Mouse (Mus musculus) liver, embryonic 14.5 days (tissue): ENCODE data around the gene Tff1. TPM values are rescaled to one million over a fixed set of nuclear protein-coding genes. Genes with fewer than 3 reads are reported as not detected.

Experiments used
- ATAC-seq: fragments of 200-750 bp; cut with Nextera tagmentation; 2 replicates; pipeline ENCODE4 v1.8.0; 2017; ENCODE audit warnings: moderate number of reproducible peaks, mild to moderate bottlenecking, moderate library complexity; ENCODE audit not compliant: insufficient read depth
- DNase-seq, 3 experiments: peaks; one replicate each; pipeline ENCODE4 v3.0.0-alpha.2; 2012 to 2013; ENCODE audit warnings: low read depth in 3 of 3, low spot score in 3 of 3
- H3K27ac ChIP-seq: fragments of 300-500 bp; sonication (generic); 2 replicates; pipeline ENCODE4 v1.5.1; 2014; ENCODE audit warnings: moderate library complexity, mild to moderate bottlenecking, control low read depth, inconsistent platforms
- H3K27me3 ChIP-seq: fragments of 300-500 bp; sonication (generic); 2 replicates; pipeline ENCODE4 v1.6.1; 2014; ENCODE audit warnings: mild to moderate bottlenecking, low read length, moderate library complexity; ENCODE audit not compliant: control insufficient read depth, insufficient read depth
- H3K36me3 ChIP-seq: fragments of 300-500 bp; sonication (generic); replicated peaks from 2 replicates; pipeline ENCODE4 v1.6.1; 2014; ENCODE audit warnings: low read depth; ENCODE audit not compliant: control insufficient read depth, insufficient read depth
- H3K4me1 ChIP-seq, 2 experiments: fragments of 200-500 bp in 1 of 2; fragments of 300-500 bp in 1 of 2; sonication (generic) in 1 of 2; replicated peaks; 2 replicates each; pipeline ENCODE4 v1.6.1; 2012 to 2014; ENCODE audit warnings: antibody characterized with exemption in 1 of 2, inconsistent platforms in 1 of 2, low read length in 1 of 2; ENCODE audit not compliant: control insufficient read depth in 2 of 2, insufficient read depth in 2 of 2
- H3K4me2 ChIP-seq: fragments of 300-500 bp; sonication (generic); 2 replicates; pipeline ENCODE4 v1.6.1; 2014; ENCODE audit warnings: low read depth, mild to moderate bottlenecking, control low read depth, moderate library complexity
- H3K4me3 ChIP-seq, 2 experiments: fragments of 200-500 bp in 1 of 2; fragments of 300-500 bp in 1 of 2; sonication (generic) in 1 of 2; 2 replicates each; pipeline ENCODE4 v1.5.1; 2012 to 2014; ENCODE audit warnings: low read depth in 2 of 2, low read length in 2 of 2, mild to moderate bottlenecking in 2 of 2, control low read depth in 1 of 2, inconsistent platforms in 1 of 2, moderate library complexity in 1 of 2; ENCODE audit not compliant: insufficient read depth in 1 of 2
- H3K9ac ChIP-seq: fragments of 300-500 bp; sonication (generic); replicated peaks from 2 replicates; pipeline ENCODE4 v1.6.1; 2014; ENCODE audit warnings: mild to moderate bottlenecking, control low read depth, moderate library complexity
- H3K9me3 ChIP-seq: fragments of 300-500 bp; sonication (generic); 2 replicates; pipeline ENCODE4 v1.6.1; 2016; ENCODE audit warnings: low read length, mixed read lengths; ENCODE audit not compliant: control insufficient read depth
- CTCF ChIP-seq: IDR thresholded peaks from 2 replicates; pipeline ENCODE4 v1.5.1; 2016; ENCODE audit warnings: antibody characterized with exemption, low read depth, control low read depth
- EP300 ChIP-seq: IDR thresholded peaks from 2 replicates; pipeline ENCODE4 v1.6.1; 2016; ENCODE audit warnings: antibody characterized with exemption, low read depth
- WGBS: fragments of 180-500 bp; shearing (Covaris S2); extraction: QIAGEN DNeasy Blood & Tissue Kit; methylation state at CpG from one replicate; pipeline ENCODE4 v1.1.7; 2014; ENCODE audit not compliant: insufficient replicate concordance; 5-methylcytosine and 5-hydroxymethylcytosine counted together
- polyA plus RNA-seq, 2 experiments: library from polyadenylated mRNA; depleted of rRNA in 1 of 2; stranded (reverse) in 1 of 2; unstranded in 1 of 2; fragments of >200 nt; fragmentation: Nextera tagmentation in 1 of 2; extraction: Ambion mirVana in 1 of 2; gene quantifications; 2 replicates each; pipeline versions ENCODE4 v1.2.1 to v1.2.3; 2012 to 2014

The Tff1 gene
- polyA plus RNA-seq, 2 experiments, result not detected

GRCm38 (mm10) chr17:31192663-31193062, 27.6 kb upstream of the Tff1 start:
- H3K4me1 ChIP-seq, result peaks cover 0 to 11% of the 10 kb centered on the region in 2 experiments; a peak in 2 of 4 replicates
- no peak for DNase-seq
- H3K4me3 ChIP-seq, result no peak overlapping the region
- H3K27ac ChIP-seq, result no peak overlapping the region
- H3K9ac ChIP-seq, result no peak overlapping the region
- H3K36me3 ChIP-seq, result no peaks in the 10 kb centered on the region
- TF ChIP-seq CTCF, result no peak
- no peak overlapping the region for H3K4me2 ChIP-seq
- no peaks in the 10 kb centered on the region for H3K27me3 ChIP-seq
- 48% methylated on average over 2 of the region's 2 CpGs for WGBS
- ATAC-seq, result no peak
- no peaks in the 10 kb centered on the region for H3K9me3 ChIP-seq

- ATAC-seq, result no peak
- no peaks in the 10 kb centered on the region for H3K27me3 ChIP-seq
- H3K9me3 ChIP-seq, result no peaks in the 10 kb centered on the region
- no peak for DNase-seq
- H3K9ac ChIP-seq, result no peak overlapping the region
- H3K36me3 ChIP-seq, result no peaks in the 10 kb centered on the region
- no peak overlapping the region for H3K4me2 ChIP-seq
- H3K4me3 ChIP-seq, result no peak overlapping the region
- no peak for TF ChIP-seq CTCF
- no peak for TF ChIP-seq EP300
- H3K27ac ChIP-seq, result no peak overlapping the region
- 66% methylated on average over 8 of the region's 8 CpGs for WGBS
- peaks cover 0 to 11% of the 10 kb centered on the region in 2 experiments; a peak in 2 of 4 replicates for H3K4me1 ChIP-seq
Measured at GRCm38 (mm10) chr17:31191825-31192224, 26.7 kb upstream of the Tff1 start.

DNA sequence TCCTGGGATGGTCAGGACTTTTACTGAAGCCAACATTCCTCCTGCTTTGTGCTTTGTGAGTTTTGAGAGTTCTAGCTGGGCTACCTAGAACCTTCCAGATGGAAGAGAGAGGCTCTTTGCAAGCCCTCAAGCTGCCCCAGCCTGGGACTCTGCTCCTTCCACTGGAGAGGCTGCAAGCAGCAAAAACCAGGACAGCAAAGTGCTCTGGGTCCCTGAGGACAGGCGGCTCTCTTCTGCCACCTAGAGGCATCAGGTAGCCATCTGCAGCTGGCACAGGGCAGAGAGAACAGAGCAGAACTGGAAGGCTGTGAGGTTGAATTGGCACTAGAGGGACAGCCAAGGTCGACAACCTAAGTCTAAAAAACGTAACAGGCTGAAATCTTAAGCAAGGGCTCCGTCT, 22.3 kb upstream of the Tff1 start:
- no peak overlapping the region for H3K4me2 ChIP-seq
- no peaks in the 10 kb centered on the region for H3K9me3 ChIP-seq
- H3K27me3 ChIP-seq, result no peaks in the 10 kb centered on the region
- H3K4me1 ChIP-seq, result 0 out of 4 replicates have a peak, but pooled peaks cover 0 to 2% of the 10 kb centered on the region in 2 experiments
- ATAC-seq (no peak), DNase-seq (peak in 2 of 3 experiments; percentile 31 to 41)
- H3K27ac ChIP-seq, result no peak overlapping the region
- H3K4me3 ChIP-seq, result no peak overlapping the region
- no peaks in the 10 kb centered on the region for H3K36me3 ChIP-seq
- no peak overlapping the region for H3K9ac ChIP-seq
- TF ChIP-seq CTCF (peak; percentile 92), EP300 (no peak)
- 10% methylated on average over 4 of the region's 4 CpGs for WGBS

GRCm38 (mm10) chr17:31184269-31184990, 19.4 kb upstream of the Tff1 start:
- Histone ChIP-seq H3K9me3 (no peaks in the 10 kb centered on the region), H3K4me3 (no peak overlapping the region), H3K27me3 (no peaks in the 10 kb centered on the region), H3K4me1 (0 out of 4 replicates have a peak, but pooled peaks cover 0 to 4% of the 10 kb centered on the region in 2 experiments), H3K9ac (no peak overlapping the region), H3K4me2 (no peak overlapping the region), H3K27ac (no peak overlapping the region), H3K36me3 (no peaks in the 10 kb centered on the region)
- 62% methylated on average over 12 of the region's 12 CpGs for WGBS
- DNase-seq (no peak), ATAC-seq (no peak)
- TF ChIP-seq EP300 (no peak), CTCF (no peak)

- ATAC-seq, result no peak
- H3K9ac ChIP-seq, result no peak overlapping the region
- H3K27ac ChIP-seq, result no peak overlapping the region
- H3K4me3 ChIP-seq, result no peak overlapping the region
- 50% methylated on average over 12 of the region's 12 CpGs for WGBS
- peak overlapping the region; percentile 11; the same call in 1 of the 2 replicates for H3K4me2 ChIP-seq
- H3K4me1 ChIP-seq, result 0 out of 4 replicates have a peak, but pooled peaks cover 0 to 4% of the 10 kb centered on the region in 2 experiments
- DNase-seq, result no peak
- TF ChIP-seq CTCF (no peak), EP300 (no peak)
- H3K36me3 ChIP-seq, result no peaks in the 10 kb centered on the region
- H3K27me3 ChIP-seq, result no peaks in the 10 kb centered on the region
- H3K9me3 ChIP-seq, result no peaks in the 10 kb centered on the region
Measured at GRCm38 (mm10) chr17:31183180-31183974, 18.3 kb upstream of the Tff1 start.
